Mouse (Mus musculus) regulatory T cell (primary cell): ENCODE results near the gene Als2cr12.
"Not testable (repeated sequence)": the region's sequence is repeated elsewhere in the genome, so short reads cannot be mapped to it uniquely, and the experiment has no call there.

Source experiments
- in situ Hi-C: fragments of 300-600 bp; cut with MboI, MseI; formaldehyde crosslinking; loops from one replicate; pipeline ENCODE4 v1.15.1; 2025; ENCODE audit warnings: high pct_unique_total_duplicates

Gene Als2cr12

GRCm38 (mm10) chr1:58719356-58719945, 23.7 kb upstream of the Als2cr12 start:
- in situ Hi-C loops, result no loop called here

DNA sequence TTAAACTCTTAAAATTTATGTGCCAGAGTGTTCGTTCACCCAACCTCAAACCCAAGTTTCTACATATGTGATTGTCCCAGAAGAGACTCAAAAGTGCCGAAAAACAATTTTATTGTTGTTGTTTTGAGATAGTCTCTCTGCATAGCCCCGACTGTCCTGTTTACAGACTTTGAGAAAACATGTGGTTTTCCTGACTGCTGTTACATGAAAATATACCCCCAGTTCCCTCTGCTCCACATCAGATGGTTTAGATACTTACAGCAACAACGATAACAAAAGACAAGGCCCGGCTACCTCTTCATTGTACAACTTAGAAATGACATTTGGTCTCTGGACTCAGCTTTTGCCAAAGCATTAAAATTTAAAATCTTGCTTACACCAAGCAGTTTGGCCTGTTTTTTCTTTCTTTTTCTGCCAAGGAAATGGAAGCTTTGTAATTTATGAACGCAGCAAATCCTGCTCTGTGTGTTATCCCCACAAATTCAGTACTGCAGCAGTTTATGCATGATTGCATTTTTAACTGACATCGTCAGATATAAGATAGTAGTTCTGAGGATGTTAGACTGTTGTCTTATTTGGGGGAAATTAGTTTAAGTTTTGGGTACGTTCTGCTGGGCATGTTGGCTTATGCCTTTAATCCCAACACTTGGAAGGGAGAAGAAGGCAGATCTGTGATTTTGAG, 21.9 kb upstream of the Als2cr12 start:
- in situ Hi-C loops, result no loop called here

DNA sequence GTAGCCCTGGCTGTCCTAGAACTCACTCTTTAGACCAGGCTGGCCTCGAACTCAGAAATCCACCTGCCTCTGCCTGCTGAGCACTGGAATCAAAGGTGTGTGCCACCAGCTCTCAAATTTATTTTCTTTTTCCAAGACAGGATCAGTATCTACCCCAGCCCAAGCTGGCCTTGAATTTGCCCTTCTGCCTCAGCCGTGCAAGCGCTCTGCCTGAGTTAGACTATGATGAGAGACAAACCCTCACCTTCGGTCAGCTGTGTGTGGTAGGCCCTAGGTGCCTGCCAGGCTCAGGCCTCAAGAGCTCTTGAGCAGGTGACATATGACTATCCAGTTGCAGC, 21.1 kb upstream of the Als2cr12 start:
- in situ Hi-C loops, result no loop called here

DNA sequence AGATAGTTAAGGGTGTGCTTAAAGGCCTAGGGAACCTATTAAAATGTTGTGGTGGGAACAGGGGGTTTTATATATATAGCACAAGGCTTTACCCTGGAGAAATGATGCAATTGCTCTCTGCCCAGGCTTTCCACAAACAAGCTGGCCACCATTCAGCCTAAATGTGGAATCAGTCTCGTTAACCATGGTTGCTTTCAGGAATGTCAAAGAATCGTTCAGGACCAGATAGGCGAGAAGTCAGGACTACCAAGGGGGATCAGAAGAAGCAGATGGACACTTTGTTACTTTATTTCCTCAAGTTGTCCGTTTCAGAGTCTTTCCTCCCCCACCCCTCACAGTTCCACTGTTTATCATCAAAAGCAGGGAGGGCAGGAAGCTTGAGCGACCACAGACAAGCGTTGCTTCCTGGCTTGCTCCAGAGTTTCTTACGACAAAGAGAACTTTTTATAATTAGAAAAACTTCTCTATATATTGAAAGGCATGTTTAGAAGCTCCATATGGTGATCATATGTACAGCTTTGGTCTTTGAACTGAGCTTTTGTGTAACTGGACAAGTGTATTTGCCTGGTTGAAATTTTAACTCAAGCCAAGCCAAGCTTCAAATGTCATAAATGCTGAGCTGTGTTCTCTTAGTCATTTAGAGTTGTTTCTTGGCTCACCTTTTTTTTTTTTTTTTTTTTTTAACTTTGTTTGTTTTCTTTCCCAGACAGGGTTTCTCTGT, 20.5 kb upstream of the Als2cr12 start:
- in situ Hi-C loops, result no loop called here

- in situ Hi-C loops, result no loop called here
These were observed 19.7 kb upstream of the Als2cr12 start for GRCm38 (mm10) chr1:58715536-58715935.

- in situ Hi-C loops, result no loop called here
These were observed 18.6 kb upstream of the Als2cr12 start for GRCm38 (mm10) chr1:58714361-58714760.

DNA sequence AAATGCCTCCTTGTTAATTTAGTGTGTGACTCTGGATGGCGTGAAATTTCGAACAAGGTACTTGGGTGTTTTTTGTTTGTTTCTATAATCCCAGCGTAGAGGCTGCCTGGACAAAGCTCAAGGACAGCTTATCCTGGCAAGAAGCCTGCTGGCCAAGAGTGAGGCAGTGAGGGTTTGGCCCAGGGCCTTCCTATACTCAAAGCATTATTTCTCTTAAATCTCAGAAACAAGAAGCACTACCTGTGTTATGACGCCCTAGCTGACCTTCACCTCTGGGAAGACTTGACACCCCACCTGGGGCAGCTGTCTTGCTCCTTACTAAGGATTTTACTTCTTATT, 18.1 kb upstream of the Als2cr12 start:
- in situ Hi-C loops, result no loop called here

- in situ Hi-C loops, result no loop called here
These were observed 17.5 kb upstream of the Als2cr12 start for GRCm38 (mm10) chr1:58713081-58713892.

- in situ Hi-C loops, result no loop called here
These were observed 16.6 kb upstream of the Als2cr12 start for GRCm38 (mm10) chr1:58712076-58713061.

- in situ Hi-C loops, result no loop called here
These were observed 15.7 kb upstream of the Als2cr12 start, which contains the start of gene Cflar for GRCm38 (mm10) chr1:58711365-58712016. Gene Cflar, plus strand, starts transcription at chr1:58711508.

GRCm38 (mm10) chr1:58710711-58711364, 15.0 kb upstream of the Als2cr12 start:
- in situ Hi-C loops, result no loop called here

DNA sequence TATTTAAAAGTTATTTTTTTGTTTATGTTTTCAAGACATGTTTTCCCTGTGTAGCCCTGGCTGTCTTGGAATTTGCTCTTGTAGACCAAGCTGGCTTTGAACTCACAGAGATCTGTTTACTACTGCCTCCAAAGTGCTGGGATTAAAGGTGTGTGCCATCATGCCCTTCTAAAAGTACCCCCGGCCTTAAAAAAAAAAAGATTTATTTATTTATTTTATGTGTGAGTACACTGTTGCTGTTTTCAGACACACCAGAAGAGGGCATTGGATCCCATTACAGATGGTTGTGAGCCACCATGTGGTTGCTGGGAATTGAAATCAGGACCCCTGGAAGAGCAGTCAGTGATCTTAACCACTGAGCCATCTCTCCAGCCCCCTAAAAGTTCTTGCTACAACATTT, 14.3 kb upstream of the Als2cr12 start:
- in situ Hi-C loops, result not testable (repeated sequence)

DNA sequence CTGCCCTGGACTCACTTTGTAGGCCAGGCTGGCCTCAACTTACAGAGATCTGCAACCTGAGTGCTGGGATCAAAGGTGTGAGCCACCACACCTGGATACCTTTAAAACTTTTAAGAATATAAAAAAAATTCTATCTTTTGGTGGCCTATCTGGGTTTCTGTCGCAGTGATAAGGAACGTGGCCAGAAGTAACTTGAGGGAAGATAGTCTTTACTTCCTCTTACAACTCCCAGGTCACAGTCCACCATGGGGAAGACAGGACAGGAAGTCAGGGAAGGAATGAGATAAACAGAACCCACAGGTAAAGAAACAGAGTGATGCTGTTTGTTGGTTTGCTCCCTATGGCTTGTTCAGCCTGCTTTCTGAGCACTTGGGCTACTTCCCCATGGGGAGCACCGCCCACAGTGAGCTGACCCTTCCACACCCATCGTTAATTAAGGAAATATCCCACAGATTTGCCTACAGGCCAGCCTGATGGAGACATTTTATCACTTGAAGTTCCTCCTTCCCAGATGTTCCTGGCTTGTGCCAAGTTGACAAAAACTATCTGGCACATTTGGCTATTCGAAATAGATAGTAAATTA, 4.9 kb upstream of the Als2cr12 start:
- in situ Hi-C loops, result not testable (repeated sequence)

GRCm38 (mm10) chr1:58699988-58700387, 4.2 kb upstream of the Als2cr12 start:
- in situ Hi-C loops, result no loop called here

- in situ Hi-C loops, result no loop called here
These were observed 3.0 kb upstream of the Als2cr12 start for GRCm38 (mm10) chr1:58698781-58699180.

DNA sequence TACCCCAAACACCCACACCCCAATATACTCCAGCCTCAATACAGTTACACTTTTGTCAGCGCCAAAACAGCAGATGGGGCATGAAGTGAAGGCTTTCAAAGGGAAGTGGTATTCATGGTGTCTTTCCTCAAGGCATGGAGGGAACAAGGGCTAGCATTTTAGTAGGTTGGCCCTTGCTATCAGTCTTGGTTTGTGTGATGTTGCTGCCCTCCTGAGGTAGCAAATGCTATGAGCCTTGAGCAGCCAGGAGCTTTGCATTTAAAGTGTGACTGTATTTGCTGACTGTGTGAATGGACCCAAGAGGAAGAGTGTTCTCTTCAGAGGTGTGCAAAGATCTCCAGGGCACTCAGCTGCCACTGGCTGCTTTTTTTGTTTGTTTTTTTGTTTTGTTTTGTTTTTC, 1.8 kb upstream of the Als2cr12 start:
- in situ Hi-C loops, result not testable (repeated sequence)

- in situ Hi-C loops, result loop anchor here (5.0 kb wide), 1 partner anchor 199 kb away; no protein-coding TSS in a partner anchor
These were observed 2.1 kb downstream of the Als2cr12 start for GRCm38 (mm10) chr1:58693696-58694095.

DNA sequence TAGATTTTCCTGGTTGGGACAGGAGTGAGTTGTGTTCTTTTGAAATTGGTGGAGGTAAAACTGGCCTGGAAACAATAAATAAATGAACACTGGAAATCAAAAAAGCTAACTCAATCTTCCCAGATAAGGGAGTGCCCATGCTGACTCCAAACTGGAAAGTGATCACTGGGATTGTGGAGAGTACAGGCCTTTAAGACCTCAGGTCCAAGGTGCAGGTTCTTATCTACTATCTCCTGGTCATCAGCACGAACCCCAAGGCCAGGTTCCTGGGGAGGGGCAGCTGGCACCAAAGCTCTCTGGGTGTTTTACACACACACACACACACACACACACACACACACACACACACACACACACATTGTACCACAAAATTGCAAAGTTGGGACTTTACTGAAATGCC, 4.1 kb downstream of the Als2cr12 start:
- in situ Hi-C loops, result loop anchor here (5.0 kb wide), 1 partner anchor 201 kb away; no protein-coding TSS in a partner anchor

DNA sequence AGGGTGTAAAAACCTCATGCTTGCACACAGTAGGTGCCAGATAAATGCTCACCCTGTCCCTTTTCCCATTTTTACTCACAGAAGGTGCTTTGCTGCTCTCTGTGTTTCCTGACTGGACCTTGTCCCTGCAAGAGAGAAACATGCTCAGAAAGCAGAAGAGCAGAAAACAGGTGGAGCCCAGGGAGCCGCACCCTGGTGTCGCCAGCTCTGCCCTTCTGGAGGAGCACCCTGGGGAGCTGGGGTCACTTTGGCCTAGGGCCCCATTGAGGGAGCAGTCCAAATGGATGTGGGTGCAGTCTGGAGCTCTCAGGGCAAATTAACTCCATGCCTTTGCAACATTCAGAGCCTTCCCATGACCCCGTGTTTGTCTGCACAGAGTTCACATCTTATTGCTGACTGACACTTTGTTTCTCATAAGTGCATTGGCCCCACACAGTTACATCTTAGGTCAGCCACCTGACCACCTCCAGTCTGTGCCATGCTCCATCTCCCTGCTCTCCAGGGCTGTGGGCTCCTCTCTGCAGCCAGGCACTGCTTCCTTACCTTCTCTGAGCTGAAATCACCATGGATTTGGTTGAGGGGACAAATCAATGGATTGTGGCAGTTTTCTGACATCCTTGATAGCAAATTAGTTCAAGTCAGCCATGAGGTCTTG, 4.8 kb downstream of the Als2cr12 start:
- in situ Hi-C loops, result loop anchor here (5.0 kb wide), 1 partner anchor 201 kb away; no protein-coding TSS in a partner anchor
